Mouse (Mus musculus) WW6 (cell line): ENCODE results near the gene Cldn13.
"Not testable (repeated sequence)": the region's sequence is repeated elsewhere in the genome, so short reads cannot be mapped to it uniquely, and the experiment has no call there.

Experiments
- DNase-seq: peaks from one replicate; pipeline ENCODE4 v3.0.0-alpha.2; 2013; ENCODE audit warnings: low read depth, low spot score

Cldn13 gene

DNA sequence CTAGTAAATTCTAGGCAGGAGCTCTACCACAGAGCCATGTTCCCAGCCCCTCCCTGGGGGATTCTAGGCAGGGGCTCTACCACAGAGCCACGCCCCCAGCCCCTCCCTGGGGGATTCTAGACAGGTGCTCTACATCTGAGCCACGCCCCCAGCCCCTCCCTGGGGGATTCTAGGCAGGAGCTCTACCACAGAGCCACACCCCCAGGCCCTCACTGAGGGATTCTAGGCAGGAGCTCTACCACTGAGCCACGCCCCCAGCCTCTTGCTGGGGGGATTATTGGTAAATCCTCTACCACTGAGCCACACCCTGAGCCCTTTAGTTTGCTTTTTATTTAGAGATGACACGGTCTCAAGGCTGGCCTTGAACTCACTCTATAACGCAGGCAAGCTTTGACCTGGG, 18.4 kb upstream of the Cldn13 start:
- DNase-seq: not testable (repeated sequence)

DNA sequence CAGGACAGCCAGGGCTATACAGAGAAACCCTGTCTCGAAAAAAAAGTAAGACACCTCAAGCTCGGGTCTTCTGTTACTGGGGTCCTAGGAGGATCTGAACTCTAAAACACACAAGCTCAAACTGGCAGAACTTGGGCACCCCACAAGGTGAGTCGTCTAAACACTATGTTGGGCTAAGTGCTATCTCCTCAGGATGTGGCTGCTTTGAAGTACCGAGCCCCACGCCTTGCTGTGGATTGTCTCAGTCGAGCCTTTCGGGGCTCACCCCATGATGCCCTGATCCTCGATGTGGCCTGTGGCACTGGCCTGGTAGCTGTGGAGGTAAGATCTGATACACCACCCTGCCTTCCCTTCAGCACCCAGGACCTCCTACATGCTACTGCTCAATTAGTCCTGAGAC, 18.0 kb upstream of the Cldn13 start:
- no peak for DNase-seq

DNA sequence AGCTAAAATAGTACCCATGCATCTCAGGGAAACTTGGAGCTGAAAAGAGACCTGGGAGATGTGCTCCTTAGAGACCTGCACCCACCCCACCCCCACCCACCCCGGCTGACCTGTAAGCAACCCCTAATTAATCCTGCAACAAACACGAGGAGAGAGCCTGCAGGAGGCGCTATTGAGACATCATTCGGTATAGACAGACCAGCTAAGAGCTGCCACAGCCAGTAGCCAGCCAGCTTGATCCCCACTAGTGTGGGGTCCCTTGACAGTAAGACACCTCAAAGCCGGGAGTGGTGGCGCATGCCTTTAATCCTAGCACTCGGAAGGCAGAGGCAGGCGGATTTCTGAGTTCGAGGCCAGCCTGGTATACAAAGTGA, 17.6 kb upstream of the Cldn13 start:
- DNase-seq: peak; percentile 81

DNA sequence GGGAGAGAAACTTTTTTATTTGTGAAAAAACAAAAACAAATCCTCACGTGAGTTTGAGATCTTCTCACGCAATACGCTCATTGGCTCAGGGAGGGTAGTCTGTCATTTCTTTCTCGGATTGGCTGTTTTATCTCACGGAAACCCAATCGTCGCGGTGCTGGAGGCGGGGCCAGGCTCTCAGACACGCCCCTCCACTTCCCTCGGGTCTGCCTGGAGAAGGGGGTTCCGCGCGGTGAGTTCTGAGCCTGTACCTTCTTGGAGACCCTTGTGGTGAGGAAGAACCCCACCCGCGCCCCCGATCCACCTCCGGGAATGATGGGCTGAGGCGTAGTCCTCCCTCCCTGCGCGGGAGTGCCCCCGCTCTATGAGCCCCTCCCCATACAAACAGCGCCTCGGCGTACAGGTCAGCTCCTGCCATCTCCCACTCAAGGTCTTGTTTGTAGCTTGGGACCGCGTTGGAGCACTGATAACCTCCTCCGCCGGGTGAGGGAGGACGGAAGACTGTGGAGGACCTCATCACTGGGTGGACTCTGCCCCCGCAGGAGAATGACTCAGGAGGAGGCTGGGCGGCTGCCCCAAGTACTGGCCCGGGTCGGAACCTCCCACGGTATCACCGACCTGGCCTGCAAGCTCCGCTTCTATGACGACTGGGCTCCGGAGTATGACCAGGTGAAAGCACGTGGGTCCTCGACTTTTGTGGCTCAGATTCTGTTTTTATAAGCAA, 17.0 kb upstream of the Cldn13 start, which contains the start of gene Mettl27:
Gene Mettl27, plus strand, starts transcription at position 190 of the 724 bp plus-strand sequence.
- DNase-seq: peak; percentile 81

DNA sequence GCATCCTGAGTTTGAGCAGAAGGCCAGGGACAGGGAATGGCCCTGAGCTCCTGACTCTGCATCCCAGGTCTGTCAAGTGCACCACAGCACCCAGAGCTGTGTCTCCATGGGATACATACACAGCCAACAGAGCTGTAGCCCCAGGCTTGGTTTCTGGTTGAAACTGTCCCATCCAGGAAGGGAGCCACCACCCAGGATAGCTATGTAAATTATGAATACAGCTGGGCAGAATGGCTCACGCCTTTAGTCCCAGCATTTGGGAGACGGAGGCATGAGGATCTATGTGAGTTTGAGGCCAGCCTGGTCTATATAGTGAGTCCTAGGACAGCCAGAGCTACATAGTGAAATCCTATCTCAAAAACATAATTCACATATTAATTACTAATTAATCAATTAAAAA, 14.7 kb upstream of the Cldn13 start:
- no peak for DNase-seq

GRCm38 (mm10) chr5:134926726-134927125, 11.4 kb upstream of the Cldn13 start:
- DNase-seq: no peak

DNA sequence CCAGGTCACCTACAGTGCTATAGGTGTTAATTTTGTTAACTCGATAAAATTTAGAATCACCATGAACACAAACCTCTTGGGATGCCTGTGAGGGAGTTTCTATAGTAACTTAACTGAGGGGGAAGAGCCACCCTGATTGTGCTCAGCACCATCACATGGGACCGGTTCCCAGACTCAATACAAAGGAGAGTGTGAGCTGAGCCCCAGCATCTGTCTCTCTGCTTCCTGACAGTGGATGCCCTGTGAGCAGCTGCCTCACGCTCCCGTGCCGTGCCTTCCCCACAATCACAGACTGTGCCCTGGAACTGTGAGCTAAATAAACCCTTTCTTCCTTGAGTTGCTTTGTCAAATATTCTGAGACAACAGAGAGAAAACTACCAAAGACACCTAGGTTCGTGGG, 7.8 kb upstream of the Cldn13 start:
- DNase-seq: no peak

DNA sequence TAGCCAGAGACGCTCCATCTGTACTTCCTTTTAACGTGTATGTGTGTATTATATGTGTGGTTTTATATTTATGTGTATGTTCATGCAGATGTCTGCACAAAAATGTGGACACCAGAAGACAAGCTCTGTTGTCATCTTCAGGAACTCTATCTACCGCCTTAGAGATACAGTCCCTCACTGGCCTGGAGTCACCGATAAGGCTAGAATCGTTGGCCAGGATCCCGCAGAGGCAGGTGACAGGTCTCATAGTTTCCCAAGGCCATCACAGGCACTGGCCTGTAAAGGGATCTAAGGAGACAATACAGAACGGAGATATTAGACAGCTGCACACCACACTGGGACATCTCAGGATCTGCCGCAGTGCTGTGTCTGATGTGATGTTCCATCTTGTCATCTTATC, 5.8 kb upstream of the Cldn13 start:
- no peak for DNase-seq

GRCm38 (mm10) chr5:134920106-134920687, 4.9 kb upstream of the Cldn13 start:
- no peak for DNase-seq

GRCm38 (mm10) chr5:134919097-134919496, 3.8 kb upstream of the Cldn13 start:
- no peak for DNase-seq

- DNase-seq: peak; percentile 82
Measured at GRCm38 (mm10) chr5:134918071-134918832, 2.9 kb upstream of the Cldn13 start.

DNA sequence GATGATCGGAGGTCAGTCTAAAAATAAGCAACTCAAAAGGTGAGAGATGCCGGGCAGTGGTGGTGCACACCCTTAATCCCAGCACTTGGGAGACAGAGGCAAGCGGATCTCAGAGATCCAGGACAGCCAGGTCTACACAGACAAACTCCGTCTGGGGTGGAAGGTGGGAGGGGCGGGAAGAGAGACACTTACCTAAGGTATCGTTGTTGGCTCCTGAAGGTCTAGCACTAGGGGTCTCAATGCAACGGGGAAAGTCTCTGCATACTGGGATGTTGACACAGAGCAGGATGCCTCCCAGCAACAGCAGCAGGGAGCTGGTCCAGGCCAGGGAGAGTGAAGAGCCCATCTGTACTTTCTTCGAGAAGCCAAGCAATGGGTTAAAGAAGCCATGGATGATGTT, 816 bp downstream of the Cldn13 start:
- DNase-seq: no peak

- no peak for DNase-seq
Measured at GRCm38 (mm10) chr5:134913753-134914152, 1.6 kb downstream of the Cldn13 start.

DNA sequence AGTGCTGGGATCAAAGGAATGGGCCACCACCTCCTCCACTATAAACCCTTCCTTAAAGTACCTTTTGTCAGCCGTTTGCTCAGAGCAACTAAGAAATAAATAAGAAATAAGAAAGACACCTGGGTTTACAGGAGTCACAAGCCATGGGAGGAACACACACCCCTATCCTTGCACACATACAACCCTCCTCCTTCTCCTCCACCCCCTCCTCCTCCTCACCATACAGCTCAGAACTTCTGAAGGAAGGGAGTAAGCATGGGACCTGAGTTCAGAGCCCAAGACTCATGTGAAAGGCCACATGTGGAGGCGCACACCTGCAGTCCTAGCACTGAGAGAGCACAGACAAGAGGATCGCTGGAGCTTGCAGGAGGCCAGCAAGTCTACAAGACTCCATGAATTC, 2.0 kb downstream of the Cldn13 start:
- no peak for DNase-seq

- no peak for DNase-seq
Measured at GRCm38 (mm10) chr5:134911901-134912300, 3.4 kb downstream of the Cldn13 start.

DNA sequence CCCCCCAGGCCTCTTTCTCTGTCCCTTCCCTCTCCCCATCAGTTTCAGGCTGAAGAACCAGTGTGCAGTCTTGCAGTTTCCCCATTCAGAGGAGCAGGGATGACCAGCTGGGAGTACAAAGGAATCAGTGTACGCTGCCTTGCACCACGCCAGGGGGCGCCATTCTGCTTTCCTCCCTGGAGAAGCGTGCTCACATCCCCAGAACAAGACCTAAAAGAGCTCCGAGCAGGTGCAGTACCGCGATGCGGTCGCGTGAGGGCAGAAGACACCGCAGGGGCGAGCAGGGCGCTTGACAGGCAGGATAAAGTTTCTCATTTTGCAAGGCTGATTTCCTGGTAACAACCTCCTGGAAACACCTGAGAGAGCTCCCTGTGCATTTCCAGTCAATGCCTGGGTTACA, 8.2 kb downstream of the Cldn13 start:
- peak; percentile 94 for DNase-seq

DNA sequence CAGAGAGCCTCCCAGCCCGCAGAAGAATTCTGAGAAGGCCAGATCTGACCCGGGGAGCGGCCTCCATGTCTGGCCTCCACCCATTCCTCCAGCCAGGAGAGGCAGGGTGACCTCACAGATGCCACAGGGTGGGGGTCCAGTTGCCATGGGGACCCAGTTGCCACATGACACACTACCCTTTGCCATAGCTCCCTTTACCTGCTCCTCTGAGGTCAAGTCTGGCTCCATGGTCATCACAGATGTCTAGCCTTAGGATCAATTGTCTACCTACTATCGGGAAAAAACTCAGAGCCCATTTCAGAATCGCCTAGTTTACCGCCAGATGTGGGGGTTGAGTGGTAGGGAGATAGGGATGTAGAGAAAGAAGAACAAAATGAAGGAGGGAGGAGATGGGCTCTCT, 8.7 kb downstream of the Cldn13 start, which contains the start of gene Tmem270:
Gene Tmem270, minus strand, starts transcription at position 101 of the 400 bp plus-strand sequence.
- DNase-seq: no peak

DNA sequence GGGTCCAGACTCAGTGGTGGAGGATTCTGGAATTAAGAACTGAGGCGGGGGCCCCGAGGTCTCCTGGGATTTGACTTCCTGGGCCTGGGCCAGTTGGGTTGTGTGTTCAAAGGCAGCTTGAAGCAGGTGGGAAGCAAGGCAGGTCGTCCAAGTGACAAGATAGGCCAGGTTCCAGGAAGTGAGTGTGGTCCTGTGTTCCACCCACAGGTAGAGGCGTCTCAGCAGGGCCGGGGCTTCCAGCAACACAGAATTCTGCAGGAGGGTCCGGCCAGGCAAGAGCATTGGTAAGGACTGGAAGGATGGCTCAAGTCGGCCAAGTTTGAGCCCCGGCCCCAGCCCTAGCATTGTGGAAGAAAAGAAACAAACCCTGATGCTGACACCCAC, 13.7 kb downstream of the Cldn13 start:
- no peak for DNase-seq

DNA sequence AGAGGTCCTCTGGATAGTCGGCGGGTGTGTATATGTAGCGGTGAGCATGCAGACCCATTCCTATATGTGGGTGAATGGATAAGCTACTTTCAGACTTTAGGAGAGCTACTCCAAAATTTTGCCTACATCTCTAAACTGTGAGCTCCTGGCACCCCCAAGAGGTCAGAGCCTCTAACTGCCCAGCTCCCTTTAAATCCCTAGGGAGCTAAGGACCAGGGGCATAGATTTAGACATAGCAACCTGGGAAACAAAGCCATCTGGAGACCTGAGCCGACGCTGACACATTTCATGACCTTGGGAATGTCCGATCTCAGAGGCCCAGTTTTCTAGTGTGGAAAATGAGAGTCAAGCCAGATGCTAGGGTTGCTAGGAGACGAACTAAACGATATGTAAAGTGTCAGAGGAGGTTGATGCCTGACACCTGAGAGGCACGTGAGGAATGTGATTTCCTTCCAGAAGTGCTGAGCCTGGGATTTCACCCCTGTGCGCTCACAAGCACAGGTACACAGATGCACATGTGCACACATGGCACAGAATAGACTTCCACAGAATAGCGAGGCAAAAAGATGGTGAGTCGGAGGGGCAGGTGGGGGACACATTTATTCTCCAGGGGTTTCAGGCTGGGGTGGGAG, 14.2 kb downstream of the Cldn13 start:
- DNase-seq: no peak

- DNase-seq: no peak
Measured at GRCm38 (mm10) chr5:134897596-134897995, 17.7 kb downstream of the Cldn13 start.

DNA sequence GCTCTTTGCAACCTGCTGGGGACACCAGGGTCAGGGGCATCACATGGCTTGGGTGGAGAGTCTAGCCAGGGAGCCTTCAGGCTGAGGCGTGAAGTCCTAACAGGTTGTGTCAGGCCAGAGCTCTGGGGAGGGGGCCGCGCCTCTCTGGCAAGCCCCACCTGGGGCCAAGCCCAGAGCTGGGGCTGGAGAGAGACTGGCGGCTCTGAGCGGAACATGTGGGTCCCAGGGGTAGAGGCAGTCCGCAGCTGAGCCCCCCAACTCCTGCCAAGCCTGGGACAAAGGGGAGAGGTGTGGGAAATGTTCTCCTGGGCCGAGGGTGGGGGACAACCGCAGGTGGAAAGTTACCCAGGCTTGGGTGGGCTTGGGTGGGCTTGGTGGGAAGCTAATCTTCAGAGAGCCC, 18.4 kb downstream of the Cldn13 start:
- no peak for DNase-seq

GRCm38 (mm10) chr5:134895291-134895690, 20.0 kb downstream of the Cldn13 start:
- no peak for DNase-seq
